Mouse (Mus musculus) kidney, postnatal 14 days (tissue): ENCODE data around the gene Adam1a.
"Not testable (repeated sequence)": the region's sequence is repeated elsewhere in the genome, so short reads cannot be mapped to it uniquely, and the experiment has no call there.

Experiments
- DNase-seq: peaks from one replicate; pipeline ENCODE4 v3.0.0; 2022; ENCODE audit warnings: mixed read lengths

Gene Adam1a

GRCm38 (mm10) chr5:121562436-121562835, 17.2 kb upstream of the Adam1a start:
- DNase-seq, result no peak

GRCm38 (mm10) chr5:121549196-121549595, 3.9 kb upstream of the Adam1a start:
- DNase-seq, result no peak

- DNase-seq, result no peak
Observed at GRCm38 (mm10) chr5:121547084-121547483, 1.8 kb upstream of the Adam1a start.

- DNase-seq, result peak; percentile 69
Observed at GRCm38 (mm10) chr5:121546530-121546895, 1.2 kb upstream of the Adam1a start.

GRCm38 (mm10) chr5:121545793-121546529, 679 bp upstream of the Adam1a start, which contains the start of gene Mapkapk5:
Mapkapk5 (minus strand) TSS chr5:121545905.
- DNase-seq, result peak; percentile 98

- DNase-seq, result no peak
Observed at GRCm38 (mm10) chr5:121543370-121543769, 1.9 kb downstream of the Adam1a start.

GRCm38 (mm10) chr5:121541235-121541634, 4.0 kb downstream of the Adam1a start:
- no peak for DNase-seq

GRCm38 (mm10) chr5:121540066-121540465, 5.2 kb downstream of the Adam1a start:
- DNase-seq, result no peak

GRCm38 (mm10) chr5:121537588-121537987, 7.7 kb downstream of the Adam1a start:
- DNase-seq, result no peak

- no peak for DNase-seq
Observed at GRCm38 (mm10) chr5:121536921-121537555, 8.2 kb downstream of the Adam1a start.

- no peak for DNase-seq
Observed at GRCm38 (mm10) chr5:121535116-121535515, 10.2 kb downstream of the Adam1a start.

GRCm38 (mm10) chr5:121534521-121534920, 10.8 kb downstream of the Adam1a start:
- no peak for DNase-seq

- DNase-seq, result no peak
Observed at GRCm38 (mm10) chr5:121526961-121527360, 18.3 kb downstream of the Adam1a start.

- DNase-seq, result no peak
Observed at GRCm38 (mm10) chr5:121526526-121526925, 18.8 kb downstream of the Adam1a start.

- peak; percentile 17 for DNase-seq
Observed at GRCm38 (mm10) chr5:121525774-121526450, 19.4 kb downstream of the Adam1a start.

- DNase-seq, result not testable (repeated sequence)
Observed at GRCm38 (mm10) chr5:121519758-121520157, 25.5 kb downstream of the Adam1a start.

- DNase-seq, result no peak
Observed at GRCm38 (mm10) chr5:121518983-121519382, 26.3 kb downstream of the Adam1a start.

- no peak for DNase-seq
Observed at GRCm38 (mm10) chr5:121510009-121510408, 35.3 kb downstream of the Adam1a start.

- no peak for DNase-seq
Observed at GRCm38 (mm10) chr5:121506846-121507245, 38.4 kb downstream of the Adam1a start.

- no peak for DNase-seq
Observed at GRCm38 (mm10) chr5:121503231-121503630, 42.1 kb downstream of the Adam1a start, which contains the start of gene Adam1b. Adam1b (minus strand) TSS chr5:121503435.

- DNase-seq, result not testable (repeated sequence)
Observed at GRCm38 (mm10) chr5:121501424-121501996, 43.8 kb downstream of the Adam1a start.

GRCm38 (mm10) chr5:121500719-121501118, 44.6 kb downstream of the Adam1a start:
- no peak for DNase-seq

- no peak for DNase-seq
Observed at GRCm38 (mm10) chr5:121493305-121493704, 52.0 kb downstream of the Adam1a start.
